Mouse (Mus musculus) heart, postnatal 36 days (tissue): Measurements from ENCODE around the gene Myrf. TPM values are rescaled to one million over a fixed set of nuclear protein-coding genes. Genes with fewer than 3 reads are reported as not detected.
A peak's percentile ranks its signal among the peaks of the same experiment; 100 is the strongest.

Experiments
- DNase-seq, 2 experiments: peaks; one replicate each; pipeline ENCODE4 v3.0.0; 2021 to 2022
- intact Hi-C: fragments of 180-260 bp; cut with DNase I; formaldehyde crosslinking; loops from one replicate; pipeline ENCODE4 v1.15.1; 2025
- total RNA-seq, 2 experiments: library from RNA; stranded (reverse); gene quantifications; 2 replicates each; pipeline ENCODE4 v1.2.3; 2021

Myrf gene
- total RNA-seq, 2 experiments from 2014 or later = 5.9 to 7.3 TPM

DNA sequence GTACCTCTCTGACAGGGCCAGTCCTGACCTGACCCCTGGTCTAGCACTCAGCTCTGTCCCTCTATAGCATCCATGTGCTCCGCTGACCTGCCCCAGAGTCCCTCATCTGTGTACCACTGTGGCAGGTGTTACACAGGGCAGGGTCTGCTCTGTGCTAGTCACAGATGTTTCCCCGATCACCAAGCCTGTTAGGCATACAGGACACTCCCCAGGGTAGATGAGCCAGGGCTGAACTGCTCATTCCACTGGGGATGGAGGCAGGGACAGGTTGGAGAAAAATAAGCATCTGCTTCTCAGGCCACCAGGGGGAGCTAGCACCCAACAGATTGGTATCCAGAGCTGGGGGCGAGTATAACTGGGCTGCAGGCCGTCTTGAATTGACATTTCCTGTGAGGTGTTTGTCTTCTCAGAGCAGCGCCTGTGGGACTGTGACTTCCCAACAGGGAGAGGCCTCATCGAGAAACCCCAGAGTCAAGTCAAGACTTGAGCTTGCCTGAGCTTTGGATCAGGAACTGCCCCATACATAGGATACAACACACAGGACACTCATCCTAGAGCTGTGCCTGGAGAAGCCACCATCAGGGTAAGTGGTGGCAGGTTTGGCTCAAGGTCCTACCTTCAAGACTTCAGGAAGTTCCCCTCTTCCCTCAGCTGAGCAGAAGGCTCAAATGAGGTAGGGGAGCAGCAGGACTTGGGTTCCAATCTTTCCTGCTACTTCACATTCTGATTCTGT lies 17.9 kb upstream of the Myrf start:
- intact Hi-C loops = loop anchor here (1.0 to 5.0 kb wide), 5 partner anchors 47 to 229 kb away; no protein-coding TSS in a partner anchor
- DNase-seq = peak; percentile 84 to 85

DNA sequence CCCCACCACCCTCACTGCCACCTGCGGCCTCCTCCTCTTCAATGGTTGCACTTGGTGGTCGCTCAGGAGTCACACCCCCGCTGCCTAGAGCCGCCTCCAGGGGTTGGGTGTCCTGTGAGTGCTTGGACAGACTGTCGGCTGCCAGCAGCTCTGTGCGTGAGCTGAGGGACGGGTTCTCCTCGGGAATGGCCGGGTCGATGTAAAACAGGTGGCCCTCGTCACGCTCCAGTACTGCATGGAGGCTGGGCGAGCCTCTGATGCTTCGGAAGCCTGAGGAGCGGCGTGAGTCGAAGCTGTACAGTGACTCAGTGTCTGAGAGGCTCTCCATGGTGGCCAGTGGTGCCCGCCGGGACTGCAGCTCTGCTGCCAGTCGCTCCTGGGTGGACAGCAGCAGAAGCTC lies 7.6 kb upstream of the Myrf start:
- DNase-seq = no peak
- intact Hi-C loops = no loop called here

DNA sequence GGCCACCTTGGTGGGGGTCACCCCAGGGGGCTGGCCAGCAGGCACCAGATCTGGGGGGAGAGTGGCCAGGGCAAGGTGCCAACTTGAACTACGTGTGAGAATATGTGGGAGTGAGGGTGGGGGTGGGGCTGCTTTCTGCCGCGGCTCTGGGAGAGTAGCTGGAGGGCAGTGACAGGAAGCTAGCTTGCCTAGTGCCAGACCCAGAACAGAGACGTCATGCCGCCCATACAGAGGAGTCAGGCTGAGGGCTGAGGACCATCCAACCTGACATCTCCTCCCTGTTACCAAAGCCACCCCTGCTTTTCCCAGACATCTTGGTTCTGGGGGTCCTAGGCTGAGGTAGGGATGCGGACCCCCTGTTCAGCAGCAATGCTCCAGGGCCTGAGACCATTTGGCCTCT lies 6.6 kb upstream of the Myrf start:
- DNase-seq = no peak
- intact Hi-C loops = no loop called here

DNA sequence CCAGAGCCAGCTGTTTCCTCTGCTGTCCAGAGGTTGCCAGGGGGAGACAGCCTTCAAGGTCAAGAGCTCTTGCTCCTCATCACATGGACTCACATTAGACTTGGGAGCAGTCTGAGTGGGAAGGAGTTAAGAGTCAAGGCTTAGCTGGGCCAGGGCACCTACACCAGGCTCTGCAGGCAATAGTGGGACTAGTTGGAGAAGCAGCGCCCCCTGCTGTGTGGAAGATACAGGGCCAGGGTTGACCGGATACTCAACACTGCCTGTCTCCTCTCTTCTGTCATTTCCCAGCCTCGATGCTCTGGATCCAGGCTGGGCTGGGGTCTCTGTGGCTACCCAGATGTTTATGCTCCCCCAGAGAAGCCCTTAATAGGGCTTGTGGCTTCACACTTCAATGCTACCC lies 3.6 kb upstream of the Myrf start:
- peak; percentile 37 to 60 for DNase-seq
- intact Hi-C loops = no loop called here

DNA sequence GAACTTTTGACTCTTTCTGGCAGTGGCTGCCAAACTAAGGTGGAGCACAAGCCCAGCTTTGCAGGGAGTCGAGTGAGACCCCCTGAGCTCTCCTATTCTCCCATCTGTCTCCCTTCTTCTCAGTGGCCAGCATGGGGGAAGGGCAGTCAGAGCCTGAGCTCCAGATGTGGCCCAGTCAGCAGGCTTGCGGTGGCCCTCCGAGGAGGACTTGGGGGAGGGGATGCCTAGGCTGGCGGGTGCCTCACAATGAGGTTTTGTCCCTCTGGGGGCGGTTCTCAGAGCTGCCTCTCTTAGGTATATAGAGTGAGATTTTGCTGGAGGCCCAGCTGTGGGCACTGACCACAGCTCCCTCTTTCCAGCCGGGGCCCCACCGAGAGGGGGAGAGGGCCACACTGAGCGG lies 2.4 kb upstream of the Myrf start:
- no peak for DNase-seq
- intact Hi-C loops = no loop called here

DNA sequence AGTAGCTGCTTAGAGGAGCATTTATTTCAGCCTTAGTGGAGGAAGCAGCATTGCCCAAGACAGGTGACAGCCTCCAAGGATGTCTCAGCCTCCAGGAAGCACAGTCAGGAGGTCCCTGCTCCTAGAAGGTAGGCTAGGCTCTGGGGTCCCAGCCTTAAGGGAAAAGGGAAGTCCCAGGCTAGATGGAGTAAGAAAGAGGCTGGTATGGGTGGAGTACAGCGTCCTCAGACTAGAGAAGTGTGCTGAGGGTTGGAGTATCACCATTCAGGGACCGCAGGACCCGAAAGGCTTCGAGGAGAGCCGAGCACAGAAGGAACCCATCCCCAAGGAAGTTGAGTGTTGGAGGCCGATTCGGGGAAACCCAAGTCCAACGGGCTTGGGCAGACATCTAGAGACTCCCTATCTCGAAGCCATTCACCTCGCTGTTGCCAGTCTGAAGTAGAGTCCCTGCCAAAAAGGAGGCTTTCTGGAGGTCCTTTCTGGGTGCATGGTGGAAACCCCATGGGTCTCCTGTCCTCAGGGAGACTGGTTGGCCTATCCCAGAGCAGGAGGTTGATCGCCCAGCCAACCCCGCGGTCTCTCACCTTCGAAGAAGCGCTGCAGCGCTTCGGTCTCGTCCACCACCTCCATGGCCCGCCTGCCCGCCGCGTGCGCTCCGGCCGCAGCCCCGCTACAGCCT lies 434 bp downstream of the Myrf start:
- DNase-seq = no peak
- intact Hi-C loops = no loop called here

DNA sequence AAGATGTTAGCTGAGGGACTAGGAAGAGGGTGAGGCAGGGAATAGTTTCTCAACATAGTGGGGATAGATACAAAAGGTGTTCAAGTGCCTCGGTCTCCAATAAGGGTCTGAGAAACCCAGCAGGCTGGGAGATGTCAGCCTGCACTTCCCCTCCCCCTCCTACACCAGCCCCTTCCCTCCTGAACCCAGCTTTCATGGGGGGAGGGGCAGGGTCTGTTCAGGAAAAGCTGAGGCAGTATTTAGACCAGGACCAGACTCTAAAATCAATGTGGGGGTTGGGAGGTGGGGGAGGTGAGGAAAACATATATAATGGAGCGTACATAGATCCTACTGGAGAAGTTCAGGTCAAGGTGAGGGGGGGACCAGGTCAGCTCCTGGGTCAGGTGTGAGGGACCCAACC lies 1.1 kb downstream of the Myrf start:
- DNase-seq = no peak
- intact Hi-C loops = no loop called here

DNA sequence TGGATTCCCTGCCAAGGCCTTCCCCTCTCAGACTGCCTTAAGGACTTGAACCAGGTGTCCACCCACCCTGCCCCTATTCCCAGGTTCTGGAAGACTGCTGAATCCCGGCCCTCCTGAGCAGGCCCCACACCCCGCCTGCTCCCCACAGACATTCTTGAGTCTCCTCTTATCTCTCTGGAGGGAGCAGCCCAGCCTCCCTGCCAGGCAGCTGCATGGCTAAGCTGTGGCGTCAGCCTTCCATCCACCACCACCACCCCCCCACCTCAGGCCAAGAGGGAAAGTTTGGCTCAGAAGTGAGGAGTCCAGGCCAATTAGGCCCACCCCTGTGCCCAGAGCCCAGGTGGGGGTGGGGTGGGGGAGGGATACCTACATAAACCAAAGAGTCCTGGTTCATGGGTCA lies 2.1 kb downstream of the Myrf start:
- intact Hi-C loops = no loop called here
- DNase-seq = no peak

DNA sequence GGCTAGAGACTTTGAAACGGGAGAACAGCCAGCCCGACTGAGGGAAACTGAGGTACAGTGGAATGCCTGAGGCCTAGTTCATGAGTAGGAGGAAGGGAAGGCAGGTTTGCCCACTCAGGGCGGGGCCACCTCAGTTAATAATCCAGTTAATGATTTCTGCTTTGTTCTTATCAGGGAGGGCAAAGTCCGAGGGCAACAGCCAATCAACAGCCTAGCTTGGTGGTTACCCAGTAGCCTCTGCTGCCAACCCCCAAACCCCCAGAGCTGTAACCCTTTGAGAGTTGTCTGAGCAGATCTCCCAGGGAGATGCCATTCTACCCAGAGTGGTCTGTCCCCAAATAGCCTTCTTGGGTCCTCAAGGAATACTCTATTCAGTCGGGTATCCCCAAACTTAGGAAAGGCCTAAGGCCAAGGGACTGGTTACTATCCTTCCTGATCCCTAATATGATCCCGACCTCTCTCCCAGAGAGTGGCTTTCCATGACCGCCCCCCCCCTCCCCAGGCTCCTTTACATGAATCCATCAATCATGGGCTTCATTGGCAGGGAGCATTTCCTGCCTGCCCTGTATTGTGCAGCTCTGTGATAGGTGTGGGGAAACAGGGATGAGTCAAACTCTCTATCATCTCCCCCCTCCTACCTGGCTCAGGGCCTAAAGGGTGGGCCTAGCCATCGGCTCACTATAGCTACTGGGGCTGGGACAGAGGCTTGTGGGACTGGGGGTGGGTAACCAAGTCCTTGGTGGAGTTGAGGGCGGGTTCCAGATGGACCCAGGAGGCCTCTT lies 4.6 kb downstream of the Myrf start:
- intact Hi-C loops = no loop called here

DNA sequence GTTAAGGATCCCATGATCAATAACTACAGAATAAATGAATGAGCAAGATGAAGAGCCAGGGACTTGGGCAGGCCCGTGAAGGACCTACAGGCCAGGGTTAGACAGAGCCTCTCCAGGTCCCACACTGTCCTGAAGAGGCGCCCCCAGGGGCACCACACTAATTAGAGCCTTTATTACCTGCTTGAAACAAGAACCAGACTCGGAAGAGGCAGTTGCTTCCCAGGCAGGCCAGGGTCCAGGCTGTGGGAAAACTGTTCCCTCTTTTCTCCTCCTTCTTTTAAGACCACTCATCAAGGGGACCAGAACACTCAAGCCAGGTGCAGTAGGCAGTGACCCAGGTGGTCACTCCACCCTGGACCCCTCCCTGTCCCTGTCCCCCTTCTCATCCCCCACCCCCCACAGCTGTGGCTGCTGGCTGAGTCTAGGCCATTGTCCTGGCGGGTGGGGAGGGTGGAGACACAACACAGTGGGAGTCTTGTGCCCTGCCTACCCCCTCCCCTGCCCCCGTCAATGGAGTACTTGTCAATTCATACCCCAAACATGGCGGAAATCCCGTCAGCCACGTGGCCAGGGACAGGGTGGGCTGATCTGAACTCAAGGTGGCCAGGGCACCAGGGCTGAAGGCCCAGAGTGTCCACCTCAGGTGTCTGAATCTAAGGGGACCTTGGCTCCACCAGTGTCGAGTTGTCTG lies 8.1 kb downstream of the Myrf start:
- intact Hi-C loops = no loop called here
- DNase-seq = no peak

More for the DNA sequence above, 4.6 kb downstream of the Myrf start:
- DNase-seq = no peak

DNA sequence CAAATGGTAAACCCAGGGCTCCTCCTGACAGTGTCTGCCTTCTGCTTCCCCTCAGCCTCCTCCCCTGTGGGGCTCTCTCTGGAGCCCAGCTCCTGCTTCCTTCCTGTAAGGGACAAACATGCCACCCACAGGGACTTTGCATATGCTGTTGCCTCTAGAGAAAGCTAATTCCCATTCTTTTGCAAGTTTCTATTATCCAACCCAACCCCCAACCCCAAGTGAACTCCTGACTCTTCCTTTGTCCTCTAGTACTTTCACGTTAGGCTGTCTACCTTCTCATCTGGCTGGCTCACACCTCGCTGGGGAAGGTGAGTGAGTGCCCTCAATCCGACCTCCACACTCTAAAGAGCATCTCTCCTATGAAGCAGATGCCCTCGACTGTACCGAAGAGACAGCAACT lies 8.7 kb downstream of the Myrf start:
- intact Hi-C loops = no loop called here
- DNase-seq = no peak

DNA sequence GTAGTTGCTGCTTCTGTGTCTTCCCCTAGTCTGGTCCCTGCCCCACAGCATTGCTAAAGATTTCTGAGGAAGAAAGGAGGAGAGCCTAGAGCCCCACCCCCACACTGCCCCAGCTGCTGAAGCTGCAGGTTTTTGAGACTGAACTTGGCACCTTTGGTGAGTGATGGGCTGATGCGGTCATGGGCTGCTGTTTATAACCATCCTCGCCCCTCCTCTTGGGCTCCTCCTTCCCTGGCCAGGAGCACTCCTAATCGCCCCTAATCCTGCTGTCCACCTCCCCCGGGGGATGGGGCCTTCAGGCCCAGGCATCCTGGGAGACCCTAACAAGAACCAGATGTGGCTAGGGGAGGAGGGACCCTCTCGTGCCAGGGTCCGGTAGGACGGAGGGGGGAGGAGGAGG lies 9.5 kb downstream of the Myrf start:
- no peak for DNase-seq
- intact Hi-C loops = no loop called here

DNA sequence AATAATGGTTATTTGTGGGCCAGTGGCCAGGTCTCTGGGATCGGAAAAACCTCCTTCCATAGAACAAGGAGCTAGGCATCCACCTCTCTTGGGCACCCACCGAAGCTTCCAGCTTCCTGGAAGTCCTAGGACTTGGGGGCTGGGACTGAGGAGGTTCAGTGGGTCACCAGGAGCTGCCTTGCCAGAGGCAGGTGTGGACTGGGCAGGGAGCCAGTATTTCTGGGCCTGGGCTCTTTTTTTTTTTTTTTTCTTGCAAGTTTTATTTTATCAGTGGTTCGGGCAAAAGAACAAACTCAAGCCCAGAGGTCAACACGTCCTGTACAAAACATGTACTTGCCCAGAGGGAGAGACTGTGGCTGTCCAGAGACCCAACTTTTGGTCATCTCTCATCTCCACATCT lies 14.8 kb downstream of the Myrf start:
- intact Hi-C loops = no loop called here
- no peak for DNase-seq

DNA sequence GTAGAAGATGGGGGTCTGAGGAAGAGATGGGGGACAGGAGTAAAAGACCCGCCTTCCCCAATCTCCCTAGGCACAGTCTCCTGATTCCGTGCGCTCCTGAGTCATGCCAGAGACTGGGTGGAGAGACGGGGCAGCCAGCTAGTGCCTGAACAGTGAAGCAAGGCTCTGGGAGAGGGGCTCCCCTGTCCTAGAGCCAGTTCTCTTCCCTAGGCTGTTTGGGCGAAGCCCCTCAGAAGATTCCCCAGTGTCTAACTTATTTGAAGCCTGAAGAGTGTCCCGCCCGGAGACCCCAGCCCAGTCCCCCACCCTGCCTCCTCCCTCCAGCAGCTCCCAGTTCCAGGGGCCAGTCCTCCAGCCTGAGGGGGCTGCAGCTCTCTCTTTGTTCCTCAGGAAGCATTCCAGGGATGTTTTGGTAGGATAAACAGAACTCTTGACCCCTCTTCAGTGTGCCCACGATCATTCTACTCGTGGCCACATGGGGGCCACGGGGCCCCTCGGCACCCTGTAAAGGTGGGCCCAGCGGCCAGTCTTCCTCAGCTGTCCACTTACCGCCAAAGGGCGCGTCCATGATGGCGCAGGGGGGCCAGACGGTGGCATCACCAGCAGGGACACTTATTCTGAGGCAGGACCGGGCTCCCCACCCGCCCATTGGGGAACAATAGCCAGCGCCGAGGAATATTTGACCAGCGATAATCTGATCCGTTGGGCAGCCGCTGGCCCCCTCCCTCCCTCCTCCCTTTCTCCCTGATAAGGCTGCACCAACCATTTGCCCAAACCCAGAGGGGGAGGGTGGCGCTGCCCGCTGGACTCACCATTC lies 15.7 kb downstream of the Myrf start:
- DNase-seq = no peak
- intact Hi-C loops = no loop called here

DNA sequence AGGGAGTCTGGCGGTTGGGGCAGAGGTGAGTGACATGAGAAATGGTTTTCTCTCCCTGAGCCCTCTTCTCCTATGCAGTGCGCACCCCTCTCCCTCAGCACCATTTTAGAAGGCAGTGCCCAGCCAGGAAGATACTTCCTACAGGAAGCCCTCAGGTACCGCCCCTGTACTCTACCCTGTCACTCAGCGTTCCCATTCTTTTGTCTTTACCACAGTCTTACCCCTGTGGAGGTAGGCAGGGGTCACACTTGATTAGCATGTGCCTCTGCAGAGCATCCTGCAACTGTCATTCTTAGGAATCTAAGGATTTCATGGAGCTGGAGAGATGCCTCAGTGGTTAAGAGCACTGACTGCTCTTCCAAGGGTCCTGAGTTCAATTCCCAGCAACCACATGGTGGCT lies 17.0 kb downstream of the Myrf start:
- intact Hi-C loops = no loop called here
- DNase-seq = no peak

DNA sequence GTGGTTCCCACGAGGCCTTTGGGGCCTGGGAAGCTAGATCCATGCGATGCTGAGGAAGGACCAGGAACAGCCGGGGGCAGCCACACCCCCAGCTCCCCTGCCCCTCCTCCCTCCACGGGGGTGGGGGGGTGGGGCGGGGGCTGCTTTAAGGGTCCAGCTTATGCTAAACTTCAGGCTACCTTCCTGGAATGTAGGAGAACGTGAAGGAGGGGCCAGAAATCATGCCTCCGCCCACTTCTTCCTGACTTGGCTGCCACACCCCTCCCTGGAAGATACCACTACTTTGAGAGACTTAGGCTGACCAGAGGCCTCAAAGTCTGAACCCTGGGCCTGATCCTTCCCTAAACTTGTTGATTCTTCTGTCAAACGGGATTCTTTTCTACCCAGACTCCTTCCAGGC lies 17.9 kb downstream of the Myrf start:
- intact Hi-C loops = no loop called here

DNA sequence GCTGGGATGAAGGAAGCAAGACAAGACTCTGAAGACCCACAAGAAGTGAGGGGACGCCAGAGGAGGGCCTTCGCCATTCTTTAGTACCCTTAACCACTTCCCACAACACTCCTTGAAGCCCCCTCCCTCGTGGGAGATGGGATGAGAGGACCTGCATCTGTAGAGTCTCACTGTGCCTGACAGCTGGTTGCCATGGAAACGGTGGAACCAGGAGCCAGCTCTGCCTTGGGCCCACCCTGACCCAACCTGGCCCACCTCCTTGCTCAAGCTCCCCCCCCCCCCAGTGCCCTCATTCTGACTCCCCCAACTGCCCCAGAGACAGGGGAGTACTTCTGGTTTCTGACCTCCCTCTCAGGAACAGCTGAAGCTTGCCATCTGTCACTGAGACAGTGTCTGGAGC lies 19.0 kb downstream of the Myrf start:
- no peak for DNase-seq
- intact Hi-C loops = no loop called here

More for the DNA sequence above, 17.9 kb downstream of the Myrf start:
- DNase-seq = no peak

DNA sequence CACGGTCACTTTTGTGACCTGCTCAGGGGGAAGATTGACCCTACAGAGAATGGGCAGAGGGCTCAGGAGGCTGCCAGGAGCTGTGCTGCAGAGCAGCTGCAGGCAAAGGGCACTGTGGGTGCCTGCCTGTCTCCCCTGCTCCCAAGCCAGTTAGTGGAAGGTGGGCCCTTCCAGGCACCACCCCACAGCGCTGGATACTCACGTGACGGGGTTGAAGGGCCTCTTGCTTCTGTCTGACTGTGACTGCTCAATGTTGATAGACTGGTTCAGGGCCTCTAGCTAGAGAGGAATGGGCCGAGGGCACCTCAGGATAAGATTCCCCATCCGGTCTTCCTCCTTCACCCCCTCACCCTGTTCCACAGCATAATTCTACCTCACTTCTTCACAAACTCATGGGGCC lies 21.0 kb downstream of the Myrf start:
- DNase-seq = no peak
- intact Hi-C loops = no loop called here

DNA sequence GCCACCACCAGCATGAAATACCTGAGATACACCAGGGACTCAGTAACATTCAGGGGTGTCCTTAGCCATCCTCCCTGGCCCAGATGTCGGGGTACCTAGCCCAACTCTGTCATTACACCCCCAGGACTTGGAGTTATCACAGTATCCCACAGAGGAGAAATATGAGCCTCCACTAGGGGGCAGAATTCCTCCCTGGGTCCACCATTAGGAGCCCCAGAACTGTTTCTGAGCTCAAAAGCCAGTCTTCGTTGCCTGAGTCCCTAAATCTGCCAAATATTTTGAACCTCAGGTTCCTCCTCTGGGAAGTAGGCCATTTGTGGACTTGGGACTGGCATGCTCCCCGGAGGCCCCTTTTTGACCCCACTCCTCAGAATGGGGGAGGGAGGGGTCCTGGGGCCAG lies 21.4 kb downstream of the Myrf start:
- intact Hi-C loops = no loop called here
- peak; percentile 27 to 44 for DNase-seq

DNA sequence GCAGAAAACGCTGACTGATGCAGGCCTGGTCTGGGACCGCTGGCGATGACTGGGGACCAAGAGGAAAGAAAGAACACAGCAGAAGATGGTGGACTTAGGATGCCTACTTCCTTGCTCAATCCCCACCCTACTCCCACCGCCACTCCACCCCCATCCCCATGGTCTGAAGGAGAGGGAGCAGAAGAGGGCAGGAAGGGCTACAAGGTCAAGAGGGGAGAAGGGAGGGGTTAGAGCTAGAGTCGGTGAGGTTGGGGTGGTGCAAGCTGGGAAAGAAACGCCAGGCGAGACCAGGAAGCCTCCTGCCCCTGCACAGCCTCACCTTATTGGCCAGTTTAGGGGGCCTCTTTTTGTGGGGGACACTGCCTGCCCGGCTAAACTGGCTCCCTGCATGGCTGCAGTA lies 24.4 kb downstream of the Myrf start:
- intact Hi-C loops = no loop called here
- no peak for DNase-seq
